Mouse (Mus musculus) CH12.LX (cell line): Measurements from ENCODE around the gene Col4a6. TPM values are rescaled to one million over a fixed set of nuclear protein-coding genes. Genes with fewer than 3 reads are reported as not detected.

Source experiments
- DNase-seq: peaks from one replicate; pipeline ENCODE4 v3.0.0-alpha.2; 2013; ENCODE audit errors: extremely low read depth
- H3K27ac ChIP-seq: 2 replicates; pipeline ENCODE4 v1.5.1; 2012; ENCODE audit warnings: low read depth, mild to moderate bottlenecking, control low read depth, moderate library complexity; ENCODE audit not compliant: insufficient read depth
- H3K27me3 ChIP-seq: replicated peaks from 2 replicates; pipeline ENCODE3; 2012; ENCODE audit warnings: inconsistent platforms
- H3K36me3 ChIP-seq, 2 experiments: replicated peaks in 1 of 2; 2 replicates each; pipeline versions ENCODE3 to v1.6.1; 2012; ENCODE audit warnings: inconsistent platforms in 1 of 2, low read length in 1 of 2, mild to moderate bottlenecking in 1 of 2, mixed read lengths in 1 of 2, moderate library complexity in 1 of 2; ENCODE audit not compliant: control insufficient read depth in 1 of 2, insufficient read depth in 1 of 2
- H3K4me1 ChIP-seq, 2 experiments: 2 replicates each; pipeline ENCODE4 v1.6.1; 2012; ENCODE audit warnings: inconsistent platforms in 1 of 2, moderate library complexity in 1 of 2; ENCODE audit not compliant: insufficient read depth in 2 of 2, control insufficient read depth in 1 of 2
- H3K4me2 ChIP-seq: 2 replicates; pipeline ENCODE4 v1.6.1; 2012; ENCODE audit warnings: low read depth, mild to moderate bottlenecking, control low read depth; ENCODE audit not compliant: poor library complexity, insufficient read depth, severe bottlenecking
- H3K4me3 ChIP-seq, 3 experiments: fragments of 150-350 bp in 1 of 3; sonication (generic) in 1 of 3; replicated peaks in 1 of 3; 2 replicates each; pipeline versions ENCODE3 to v1.5.1; 2011 to 2012; ENCODE audit warnings: low read depth in 2 of 3, low read length in 2 of 3, mild to moderate bottlenecking in 2 of 3, moderate library complexity in 2 of 3, control low read depth in 1 of 3, improper control_type of control experiment in 1 of 3, inconsistent platforms in 1 of 3, mixed read lengths in 1 of 3; ENCODE audit not compliant: poor library complexity in 1 of 3
- H3K79me2 ChIP-seq: replicated peaks from 2 replicates; pipeline ENCODE4 v1.6.1; 2012; ENCODE audit warnings: mild to moderate bottlenecking, moderate library complexity; ENCODE audit not compliant: control insufficient read depth, poor library complexity, insufficient read depth, severe bottlenecking; ENCODE audit errors: extremely low read depth
- H3K9ac ChIP-seq: 2 replicates; pipeline ENCODE4 v1.6.1; 2012; ENCODE audit warnings: low read depth, mild to moderate bottlenecking, control low read depth, moderate library complexity; ENCODE audit not compliant: insufficient read depth
- H3K9me3 ChIP-seq: replicated peaks from 2 replicates; pipeline ENCODE3; 2012; ENCODE audit warnings: low read length, inconsistent platforms, mixed read lengths
- BHLHE40 ChIP-seq: IDR thresholded peaks from 2 replicates; pipeline ENCODE4 v1.6.1; 2011; ENCODE audit warnings: mild to moderate bottlenecking, low read depth, low read length, improper control_type of control experiment
- CHD1 ChIP-seq: IDR thresholded peaks from 2 replicates; pipeline ENCODE4 v1.6.1; 2012; ENCODE audit warnings: low read depth, low read length, improper control_type of control experiment, inconsistent platforms
- CHD2 ChIP-seq: IDR thresholded peaks from 2 replicates; pipeline ENCODE4 v1.6.1; 2011; ENCODE audit warnings: low read length, improper control_type of control experiment
- CTCF ChIP-seq, 2 experiments: IDR thresholded peaks in 1 of 2; conservative IDR thresholded peaks in 1 of 2; 2 replicates each; pipeline ENCODE4 v1.5.1; 2011 to 2012; ENCODE audit warnings: low read depth in 2 of 2, low read length in 2 of 2, improper control_type of control experiment in 1 of 2, inconsistent platforms in 1 of 2, mild to moderate bottlenecking in 1 of 2, moderate library complexity in 1 of 2
- E2F4 ChIP-seq: IDR thresholded peaks from 2 replicates; pipeline ENCODE4 v1.6.1; 2011; ENCODE audit warnings: low read depth, low read length, improper control_type of control experiment; ENCODE audit not compliant: insufficient replicate concordance
- ETS1 ChIP-seq: conservative IDR thresholded peaks from 2 replicates; pipeline ENCODE4 v1.6.1; 2012; ENCODE audit warnings: low read depth, mild to moderate bottlenecking, inconsistent platforms, low read length, improper control_type of control experiment, moderate library complexity
- JUND ChIP-seq: conservative IDR thresholded peaks from 2 replicates; pipeline ENCODE4 v1.6.1; 2011; ENCODE audit warnings: low read depth, low read length, improper control_type of control experiment
- KAT2A ChIP-seq: IDR thresholded peaks from 2 replicates; pipeline ENCODE4 v1.6.1; 2012; ENCODE audit warnings: low read length, improper control_type of control experiment, inconsistent platforms; ENCODE audit not compliant: insufficient replicate concordance
- NELFE ChIP-seq: IDR thresholded peaks from 2 replicates; pipeline ENCODE4 v1.6.1; 2011; ENCODE audit warnings: low read depth, low read length, improper control_type of control experiment
- PAX5 ChIP-seq: IDR thresholded peaks from 2 replicates; pipeline ENCODE4 v1.6.1; 2012; ENCODE audit warnings: low read length, inconsistent platforms, mixed read lengths
- POLR2A ChIP-seq: IDR thresholded peaks from 2 replicates; pipeline ENCODE4 v1.6.1; 2011; ENCODE audit warnings: low read depth, mild to moderate bottlenecking, improper control_type of control experiment, low read length
- RAD21 ChIP-seq: IDR thresholded peaks from 2 replicates; pipeline ENCODE4 v1.6.1; 2011; ENCODE audit warnings: low read depth, mild to moderate bottlenecking, low read length, improper control_type of control experiment, moderate library complexity
- SIN3A ChIP-seq: IDR thresholded peaks from 2 replicates; pipeline ENCODE4 v1.6.1; 2012; ENCODE audit warnings: low read length, improper control_type of control experiment, inconsistent platforms
- SMC3 ChIP-seq: IDR thresholded peaks from 2 replicates; pipeline ENCODE4 v1.6.1; 2011; ENCODE audit warnings: low read depth, low read length, improper control_type of control experiment
- TBP ChIP-seq: conservative IDR thresholded peaks from 2 replicates; pipeline ENCODE4 v1.6.1; 2011; ENCODE audit warnings: low read depth, low read length, improper control_type of control experiment
- UBTF ChIP-seq: IDR thresholded peaks from 2 replicates; pipeline ENCODE4 v1.6.1; 2012; ENCODE audit warnings: low read depth, mild to moderate bottlenecking, inconsistent platforms, low read length, improper control_type of control experiment, moderate library complexity
- USF2 ChIP-seq: conservative IDR thresholded peaks from 2 replicates; pipeline ENCODE4 v1.6.1; 2011; ENCODE audit warnings: low read depth, low read length, improper control_type of control experiment
- ZMIZ1 ChIP-seq: IDR thresholded peaks from 2 replicates; pipeline ENCODE4 v1.6.1; 2012; ENCODE audit warnings: low read depth, mild to moderate bottlenecking, inconsistent platforms, low read length, improper control_type of control experiment
- ZNF384 ChIP-seq: IDR thresholded peaks from 2 replicates; pipeline ENCODE4 v1.6.1; 2012; ENCODE audit warnings: low read depth, low read length, improper control_type of control experiment, inconsistent platforms
- dilution Hi-C: fragments of 300-500 bp; cut with MboI; formaldehyde crosslinking; loops from 2 replicates; pipeline ENCODE4 v1.14.3; 2020; ENCODE audit warnings: low sequenced_read_pairs; ENCODE audit not compliant: extremely low pct_unique_long_range_greater_than_20kb, extremely low pct_ligation_motif_present
- in situ Hi-C: fragments of 300-500 bp; cut with MboI; formaldehyde crosslinking; loops from 3 replicates; pipeline ENCODE4 v1.14.3; 2019; ENCODE audit warnings: low sequenced_read_pairs, low pct_ligation_motif_present, low pct_unique_long_range_greater_than_20kb, mixed read lengths
- polyA plus RNA-seq: library from polyadenylated mRNA; unstranded; fragments of >175 nt; gene quantifications from 2 replicates; pipeline ENCODE4 v1.2.1, GENCODE M21; 2012; ENCODE audit warnings: low read depth; ENCODE audit not compliant: insufficient read length
- total RNA-seq, 2 experiments: library from RNA; depleted of rRNA; stranded (reverse); fragments of 300-350 nt in 1 of 2; fragments of >200 nt in 1 of 2; gene quantifications; 2 replicates each; pipeline ENCODE4 v1.2.3; 2012 to 2014

The Col4a6 gene
- total and polyA plus RNA-seq, 3 experiments: 0.07 to 0.13 TPM; not detected in 1

DNA sequence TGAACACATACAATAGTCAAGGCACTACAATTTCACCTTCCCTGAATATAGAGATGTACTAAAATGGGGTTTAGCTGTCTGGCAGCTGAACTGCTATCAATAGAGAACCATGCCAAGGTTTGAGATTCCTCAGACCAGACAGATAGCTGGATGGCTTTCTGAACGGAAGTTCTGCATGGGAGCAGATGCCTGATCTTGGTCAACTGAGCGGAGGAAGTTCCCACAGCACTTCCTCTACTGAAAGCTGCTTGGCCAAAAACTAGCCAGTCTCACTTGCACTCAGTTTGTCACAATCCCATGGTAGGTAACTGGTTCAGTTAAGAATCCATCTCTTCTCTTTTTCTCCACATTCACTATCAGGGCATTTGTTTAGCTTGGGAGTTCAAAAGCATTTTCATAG lies 245.7 kb downstream of the Col4a6 start:
- no peak overlapping the region for H3K4me2 ChIP-seq
- no peak overlapping the region for H3K4me3 ChIP-seq
- no peaks in the 10 kb centered on the region for H3K9me3 ChIP-seq
- DNase-seq: no peak
- no peaks in the 10 kb centered on the region for H3K79me2 ChIP-seq
- no peaks in the 10 kb centered on the region for H3K27me3 ChIP-seq
- no peak overlapping the region for H3K9ac ChIP-seq
- no peaks in the 10 kb centered on the region for H3K4me1 ChIP-seq
- in situ Hi-C loops (no loop called here), dilution Hi-C loops (no loop called here)
- no peak overlapping the region for H3K27ac ChIP-seq
- TF ChIP-seq ZMIZ1 (no peak), USF2 (no peak), UBTF (no peak), NELFE (no peak)
- no peaks in the 10 kb centered on the region for H3K36me3 ChIP-seq

DNA sequence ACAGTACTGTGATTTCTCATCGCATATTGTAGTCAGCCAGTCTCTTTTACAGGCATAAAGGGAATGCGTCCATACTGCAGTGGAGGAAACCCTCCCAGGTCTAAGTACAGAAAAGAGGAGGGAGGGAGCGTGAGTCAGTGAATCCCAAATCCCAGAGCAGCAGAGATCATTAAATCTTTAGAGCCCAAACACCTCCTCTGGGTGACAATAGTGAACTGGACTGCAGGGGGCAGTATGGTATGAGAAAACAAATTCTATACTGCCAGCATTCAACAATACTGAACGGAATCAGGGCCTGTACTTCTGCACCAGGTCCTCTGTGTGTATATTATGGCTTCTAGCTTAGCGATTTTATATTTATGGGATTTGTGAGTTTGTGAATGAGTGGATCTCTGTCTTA lies 261.1 kb downstream of the Col4a6 start:
- in situ Hi-C loops (no loop called here), dilution Hi-C loops (no loop called here)
- H3K4me3 ChIP-seq: no peak overlapping the region
- no peak overlapping the region for H3K4me2 ChIP-seq
- TF ChIP-seq CTCF (conservative IDR thresholded peaks at IDR 0.05 in 1 of 2, IDR thresholded peaks at IDR 0.05 in 1 of 2; ENCODE audit: low read depth in 2 of 2, low read length in 2 of 2) (peak; percentile 18 to 57; a peak in 2 of 4 replicates), CHD1 (no peak), RAD21 (peak; percentile 58), JUND (no peak), SMC3 (peak; percentile 30; the same call in 1 of the 2 replicates), KAT2A (no peak)
- no peaks in the 10 kb centered on the region for H3K79me2 ChIP-seq
- peak; percentile 34 for DNase-seq
- no peaks in the 10 kb centered on the region for H3K9me3 ChIP-seq
- H3K9ac ChIP-seq: no peak overlapping the region
- no peaks in the 10 kb centered on the region for H3K36me3 ChIP-seq
- H3K4me1 ChIP-seq: no peaks in the 10 kb centered on the region
- H3K27me3 ChIP-seq: no peaks in the 10 kb centered on the region
- H3K27ac ChIP-seq: no peak overlapping the region

DNA sequence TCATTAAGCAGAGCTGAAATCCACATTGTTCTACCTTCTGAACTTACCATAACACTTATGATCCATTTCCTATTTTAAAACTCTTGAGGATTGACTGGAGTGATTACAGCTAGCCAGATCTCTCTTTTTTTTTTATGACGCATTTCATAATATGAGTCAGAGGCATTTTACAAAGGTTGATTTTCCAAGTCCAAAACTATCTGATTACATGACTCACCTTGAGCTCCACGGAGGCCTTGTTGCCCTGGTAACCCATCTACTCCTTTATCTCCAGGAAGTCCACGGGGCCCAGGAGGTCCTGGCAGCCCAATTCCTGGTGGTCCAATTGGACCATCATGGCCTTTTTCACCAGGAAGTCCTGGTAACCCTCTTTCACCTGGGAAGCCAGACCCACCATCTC lies 274.9 kb downstream of the Col4a6 start:
- dilution Hi-C loops: no loop called here

More for the DNA sequence above, 274.9 kb downstream of the Col4a6 start:
- Histone ChIP-seq H3K27ac (no peak overlapping the region), H3K4me3 (no peak overlapping the region), H3K27me3 (no peaks in the 10 kb centered on the region), H3K4me1 (no peaks in the 10 kb centered on the region), H3K79me2 (no peaks in the 10 kb centered on the region), H3K9ac (no peak overlapping the region), H3K36me3 (no peaks in the 10 kb centered on the region), H3K9me3 (no peaks in the 10 kb centered on the region), H3K4me2 (no peak overlapping the region)
- in situ Hi-C loops: no loop called here
- TF ChIP-seq SIN3A: no peak
- TF ChIP-seq TBP: no peak
- no peak for TF ChIP-seq USF2
- no peak for TF ChIP-seq PAX5
- TF ChIP-seq ZNF384: no peak
- no peak for TF ChIP-seq E2F4
- TF ChIP-seq ETS1: no peak
- TF ChIP-seq CHD2: no peak
- no peak for TF ChIP-seq CTCF (conservative IDR thresholded peaks at IDR 0.05 in 1 of 2, IDR thresholded peaks at IDR 0.05 in 1 of 2; ENCODE audit: low read depth in 2 of 2, low read length in 2 of 2)
- TF ChIP-seq KAT2A: no peak
- no peak for TF ChIP-seq SMC3
- TF ChIP-seq BHLHE40: no peak
- TF ChIP-seq NELFE: no peak
- TF ChIP-seq POLR2A: no peak
- no peak for DNase-seq
